Mouse (Mus musculus) kidney, adult 2 months (tissue): Measurements from ENCODE around the gene Pard6b.

Experiments used
- CTCF ChIP-seq: fragments of 200-500 bp; conservative IDR thresholded peaks from 2 replicates; pipeline ENCODE4 v1.5.1; 2011; ENCODE audit warnings: low read depth, mild to moderate bottlenecking, control low read depth, low read length, moderate library complexity, mixed read lengths; ENCODE audit not compliant: insufficient read depth, insufficient read length
- POLR2A ChIP-seq: fragments of 200-500 bp; IDR thresholded peaks from one replicate; pipeline ENCODE4 v1.6.1; 2011; ENCODE audit warnings: low read depth, low read length, control low read depth

DNA sequence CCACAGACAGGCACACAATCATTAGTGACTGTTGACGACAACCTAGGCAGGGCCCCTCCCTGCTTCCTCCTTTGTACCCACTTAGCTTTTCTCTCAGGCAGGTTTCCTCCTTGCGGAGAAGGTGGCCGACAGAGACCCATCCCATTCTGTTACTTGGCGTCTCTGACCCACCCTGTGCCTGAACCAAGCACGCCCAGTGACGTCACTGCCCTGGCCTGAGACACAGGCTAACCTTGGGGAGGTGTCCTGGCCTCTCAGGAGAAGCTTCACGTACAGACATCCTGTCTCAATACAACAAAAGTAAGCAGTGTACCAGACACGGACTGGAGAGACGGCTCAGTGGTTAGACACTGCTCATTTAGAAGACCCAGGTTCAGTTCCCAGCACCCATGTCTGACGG is 22.5 kb downstream of the Pard6b start:
- TF ChIP-seq CTCF = no peak
- TF ChIP-seq POLR2A = no peak
